Mouse (Mus musculus) limb, embryonic 14.5 days (tissue): ENCODE results near the gene Slco2b1. TPM values are rescaled to one million over a fixed set of nuclear protein-coding genes. Genes with fewer than 3 reads are reported as not detected.

ENCODE experiments used
- ATAC-seq: fragments of 200-750 bp; cut with Nextera tagmentation; 2 replicates; pipeline ENCODE4 v1.8.0; 2017; ENCODE audit warnings: low read depth, moderate number of reproducible peaks, moderate TSS enrichment; ENCODE audit not compliant: low FRiP score
- DNase-seq: peaks from one replicate; pipeline ENCODE4 v3.0.0-alpha.2; 2015; ENCODE audit warnings: low spot score
- H3K27ac ChIP-seq: fragments of 300-500 bp; sonication (generic); replicated peaks from 2 replicates; pipeline ENCODE4 v1.5.1; 2014; ENCODE audit warnings: low read depth, mild to moderate bottlenecking, low read length, moderate library complexity, mixed read lengths
- H3K27me3 ChIP-seq: fragments of 300-500 bp; sonication (generic); 2 replicates; pipeline ENCODE4 v1.6.1; 2014; ENCODE audit warnings: low read length, mixed read lengths; ENCODE audit not compliant: control insufficient read depth, insufficient read depth
- H3K36me3 ChIP-seq: fragments of 300-500 bp; sonication (generic); 2 replicates; pipeline ENCODE4 v1.6.1; 2014; ENCODE audit warnings: mild to moderate bottlenecking, low read length, moderate library complexity, mixed read lengths; ENCODE audit not compliant: control insufficient read depth, insufficient read depth
- H3K4me1 ChIP-seq: fragments of 300-500 bp; sonication (generic); 2 replicates; pipeline ENCODE4 v1.6.1; 2014; ENCODE audit warnings: antibody characterized with exemption, low read length, mixed read lengths; ENCODE audit not compliant: control insufficient read depth, insufficient read depth
- H3K4me2 ChIP-seq: fragments of 300-500 bp; sonication (generic); replicated peaks from 2 replicates; pipeline ENCODE4 v1.6.1; 2014; ENCODE audit warnings: low read depth, mild to moderate bottlenecking, low read length, moderate library complexity; ENCODE audit not compliant: severe bottlenecking
- H3K4me3 ChIP-seq: fragments of 300-500 bp; sonication (generic); replicated peaks from 2 replicates; pipeline ENCODE4 v1.5.1; 2014; ENCODE audit warnings: low read length
- H3K9ac ChIP-seq: fragments of 300-500 bp; sonication (generic); 2 replicates; pipeline ENCODE4 v1.6.1; 2014; ENCODE audit warnings: mild to moderate bottlenecking, low read depth, low read length, moderate library complexity; ENCODE audit not compliant: severe bottlenecking
- H3K9me3 ChIP-seq: fragments of 300-500 bp; sonication (generic); 2 replicates; pipeline ENCODE4 v1.6.1; 2016; ENCODE audit warnings: low read length; ENCODE audit not compliant: control insufficient read depth
- POLR2A ChIP-seq: fragments of 200-500 bp; IDR thresholded peaks from 2 replicates; pipeline ENCODE4 v1.8.0; 2012; ENCODE audit warnings: inconsistent platforms, mild to moderate bottlenecking, moderate library complexity, borderline replicate concordance; ENCODE audit not compliant: insufficient read depth, insufficient read length; ENCODE audit errors: extremely low read depth
- WGBS: fragments of 180-500 bp; shearing (Covaris S2); extraction: QIAGEN DNeasy Blood & Tissue Kit; methylation state at CpG from one replicate; pipeline ENCODE4 v1.1.7; 2014; 5-methylcytosine and 5-hydroxymethylcytosine counted together
- polyA plus RNA-seq, 2 experiments: library from polyadenylated mRNA; depleted of rRNA in 1 of 2; stranded (reverse) in 1 of 2; unstranded in 1 of 2; fragments of >200 nt; fragmentation: Nextera tagmentation in 1 of 2; extraction: Ambion mirVana in 1 of 2; gene quantifications; 2 replicates each; pipeline versions ENCODE4 v1.2.1 to v1.2.3; 2012 to 2014

Slco2b1 gene
- polyA plus RNA-seq, 2 experiments: 3.2 to 4.7 TPM

- no peak for DNase-seq
- H3K36me3 ChIP-seq: no peaks in the 10 kb centered on the region
- WGBS: 91% methylated on average over 3 of the region's 3 CpGs
Observed at GRCm38 (mm10) chr7:99693976-99694375, 17.2 kb downstream of the Slco2b1 start.

DNA sequence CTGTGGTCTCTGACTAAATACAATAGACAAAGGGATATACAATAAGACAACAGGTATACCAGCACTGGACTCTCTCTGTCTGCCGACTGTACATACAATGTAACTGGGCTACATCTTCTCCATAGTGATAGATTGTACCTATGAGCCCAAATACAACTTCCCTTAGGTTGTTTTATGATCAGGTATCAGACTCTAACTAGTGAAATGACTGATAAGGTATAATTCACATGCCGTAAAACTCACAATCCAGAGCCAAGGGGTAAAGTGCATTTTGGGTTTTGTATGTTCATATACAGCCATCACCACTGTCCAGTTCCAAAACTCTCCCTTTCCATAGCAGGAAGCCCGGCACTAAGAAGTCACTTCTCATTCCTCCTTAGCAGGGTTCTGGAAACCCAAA, 17.8 kb downstream of the Slco2b1 start:
- no peaks in the 10 kb centered on the region for H3K4me1 ChIP-seq
- no peak overlapping the region for H3K9ac ChIP-seq
- no peaks in the 10 kb centered on the region for H3K36me3 ChIP-seq
- no peak overlapping the region for H3K4me2 ChIP-seq
- H3K27ac ChIP-seq: no peak overlapping the region
- no peak overlapping the region for H3K4me3 ChIP-seq
- WGBS: 95% methylated on average over 3 of the region's 3 CpGs
- no peak for DNase-seq
- H3K27me3 ChIP-seq: no peaks in the 10 kb centered on the region
- no peak for ATAC-seq
- H3K9me3 ChIP-seq: no peaks in the 10 kb centered on the region
- TF ChIP-seq POLR2A: no peak

More at GRCm38 (mm10) chr7:99693976-99694375, 17.2 kb downstream of the Slco2b1 start:
- no peaks in the 10 kb centered on the region; the same call in 1 of the 2 replicates for H3K4me1 ChIP-seq
- H3K27ac ChIP-seq: no peak overlapping the region
- ATAC-seq: no peak
- no peaks in the 10 kb centered on the region for H3K9me3 ChIP-seq
- H3K27me3 ChIP-seq: no peaks in the 10 kb centered on the region
- no peak for TF ChIP-seq POLR2A
- no peak overlapping the region for H3K9ac ChIP-seq
- H3K4me3 ChIP-seq: no peak overlapping the region
- H3K4me2 ChIP-seq: no peak overlapping the region

DNA sequence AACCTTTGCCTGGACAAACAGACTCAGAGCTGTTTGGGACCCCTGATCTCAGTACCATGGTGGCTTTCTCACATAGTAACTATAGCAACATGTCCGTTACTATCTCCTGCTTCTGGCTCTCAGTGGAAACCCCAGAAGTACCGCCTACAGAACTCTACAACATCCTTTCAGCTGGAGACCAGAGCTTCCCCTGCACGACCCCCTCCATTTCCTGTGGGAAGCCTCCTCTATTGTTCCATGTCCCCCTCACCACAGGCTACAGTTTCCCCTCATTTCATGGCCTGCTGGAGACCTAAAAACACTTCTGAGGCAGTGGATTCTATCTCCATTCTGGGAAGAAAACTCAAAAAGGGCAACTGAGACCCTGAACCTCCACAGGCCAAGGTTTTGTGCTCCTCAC, 18.7 kb downstream of the Slco2b1 start:
- no peaks in the 10 kb centered on the region for H3K36me3 ChIP-seq
- ATAC-seq (no peak), DNase-seq (no peak)
- H3K4me3 ChIP-seq: no peak overlapping the region
- H3K4me2 ChIP-seq: no peak overlapping the region
- H3K27ac ChIP-seq: no peak overlapping the region
- H3K27me3 ChIP-seq: no peaks in the 10 kb centered on the region
- no peaks in the 10 kb centered on the region for H3K4me1 ChIP-seq
- no peak overlapping the region for H3K9ac ChIP-seq
- no peaks in the 10 kb centered on the region for H3K9me3 ChIP-seq
- 49% methylated on average over 3 of the region's 3 CpGs for WGBS
- TF ChIP-seq POLR2A: no peak

DNA sequence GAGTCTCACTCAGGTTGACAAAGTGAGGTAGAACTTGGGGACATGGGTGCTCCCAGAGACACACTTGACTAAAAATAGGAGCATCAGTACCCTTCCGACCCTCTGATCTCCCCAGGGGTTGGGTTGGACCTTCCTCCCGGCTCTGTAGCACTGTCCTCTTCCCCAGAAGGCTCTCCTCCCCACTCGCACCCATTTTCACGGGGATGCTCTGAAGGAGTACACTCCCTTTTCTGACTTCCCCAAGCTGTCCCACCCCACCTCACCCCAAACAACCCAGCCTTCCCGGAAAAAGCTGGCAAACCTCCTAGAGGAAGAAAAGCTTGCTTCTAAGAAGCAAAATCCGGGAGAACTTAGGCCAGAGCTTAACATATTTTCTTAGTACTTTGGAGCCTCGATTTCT, 20.3 kb downstream of the Slco2b1 start:
- Histone ChIP-seq H3K4me3 (no peak overlapping the region), H3K9me3 (no peaks in the 10 kb centered on the region), H3K4me1 (no peaks in the 10 kb centered on the region), H3K27ac (no peak overlapping the region), H3K9ac (no peak overlapping the region), H3K27me3 (no peaks in the 10 kb centered on the region), H3K4me2 (no peak overlapping the region), H3K36me3 (no peaks in the 10 kb centered on the region)
- no peak for DNase-seq
- ATAC-seq: no peak
- TF ChIP-seq POLR2A: no peak
- 72% methylated on average over 7 of the region's 7 CpGs for WGBS

GRCm38 (mm10) chr7:99684086-99684485, 27.1 kb downstream of the Slco2b1 start:
- no peak for TF ChIP-seq POLR2A
- Histone ChIP-seq H3K9me3 (no peaks in the 10 kb centered on the region), H3K4me1 (no peaks in the 10 kb centered on the region), H3K27me3 (no peaks in the 10 kb centered on the region), H3K9ac (no peak overlapping the region), H3K4me3 (no peak overlapping the region), H3K27ac (no peak overlapping the region), H3K36me3 (no peaks in the 10 kb centered on the region), H3K4me2 (no peak overlapping the region)
- DNase-seq (no peak), ATAC-seq (no peak)
- WGBS: 47% methylated on average over 4 of the region's 4 CpGs

DNA sequence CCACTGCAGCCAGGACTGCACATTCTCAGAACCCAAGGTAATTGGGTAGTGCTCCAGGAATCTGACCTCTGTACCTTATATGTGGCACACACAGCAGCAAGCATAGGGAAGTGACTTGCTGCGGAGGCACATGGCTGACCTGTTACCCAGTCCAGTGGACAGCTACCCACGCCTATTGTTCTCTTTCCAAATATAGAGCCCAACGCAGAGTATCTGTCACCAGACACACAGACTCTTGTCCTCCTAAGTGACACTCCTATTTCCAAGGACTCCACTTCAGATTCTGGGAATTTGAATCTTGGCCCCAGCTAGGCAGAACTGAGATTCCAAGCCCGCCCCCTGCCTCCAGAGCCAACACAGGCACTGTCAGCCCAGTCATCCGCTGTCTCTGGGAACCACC, 30.4 kb downstream of the Slco2b1 start:
- H3K36me3 ChIP-seq: no peaks in the 10 kb centered on the region
- ATAC-seq (no peak), DNase-seq (no peak)
- no peaks in the 10 kb centered on the region for H3K9me3 ChIP-seq
- H3K4me2 ChIP-seq: no peak overlapping the region
- H3K4me1 ChIP-seq: no peaks in the 10 kb centered on the region
- 84% methylated on average over 5 of the region's 5 CpGs for WGBS
- no peak overlapping the region for H3K9ac ChIP-seq
- no peak overlapping the region for H3K4me3 ChIP-seq
- no peaks in the 10 kb centered on the region for H3K27me3 ChIP-seq
- H3K27ac ChIP-seq: no peak overlapping the region
- no peak for TF ChIP-seq POLR2A
